Mouse (Mus musculus) olfactory bulb, adult 2 months (tissue): ENCODE measurements around the gene Ctrb1.

Experiments used
- CTCF ChIP-seq: fragments of 200-500 bp; IDR thresholded peaks from 2 replicates; pipeline ENCODE4 v1.5.1; 2012; ENCODE audit warnings: low read depth, mild to moderate bottlenecking, low read length, moderate library complexity; ENCODE audit not compliant: insufficient read depth
- POLR2A ChIP-seq: fragments of 200-500 bp; IDR thresholded peaks from 2 replicates; pipeline ENCODE4 v1.6.1; 2012; ENCODE audit warnings: mild to moderate bottlenecking, low read depth, low read length, moderate library complexity; ENCODE audit not compliant: insufficient read depth

DNA sequence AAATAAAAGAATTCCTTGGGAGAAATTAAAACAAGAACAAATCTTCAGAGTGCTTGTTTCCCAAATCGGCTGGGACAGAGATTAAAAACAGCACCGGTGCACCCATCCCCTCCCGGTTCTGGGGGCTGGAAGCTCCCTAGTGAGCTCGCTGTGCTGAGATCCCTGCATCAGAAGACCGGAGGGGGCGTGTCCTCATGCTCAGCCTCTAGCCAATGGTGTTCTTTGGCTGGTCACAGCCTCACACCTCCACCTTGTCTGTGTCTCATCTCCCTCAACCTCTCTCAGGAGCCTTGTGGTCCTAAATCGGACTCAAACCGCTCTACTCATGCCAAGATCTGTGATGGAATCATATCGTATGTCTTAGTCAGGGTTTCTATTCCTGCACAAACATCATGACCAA is 8.3 kb downstream of the Ctrb1 start:
- no peak for TF ChIP-seq POLR2A
- TF ChIP-seq CTCF: no peak
